Mouse (Mus musculus): ENCODE measurements at regions not wholly inside any gene's neighbourhood (a gene's known extent, or its start where the extent isn't known, plus 50 kb on each side); places are given as distances from the start of the nearest gene placed in this dataset.

DNA sequence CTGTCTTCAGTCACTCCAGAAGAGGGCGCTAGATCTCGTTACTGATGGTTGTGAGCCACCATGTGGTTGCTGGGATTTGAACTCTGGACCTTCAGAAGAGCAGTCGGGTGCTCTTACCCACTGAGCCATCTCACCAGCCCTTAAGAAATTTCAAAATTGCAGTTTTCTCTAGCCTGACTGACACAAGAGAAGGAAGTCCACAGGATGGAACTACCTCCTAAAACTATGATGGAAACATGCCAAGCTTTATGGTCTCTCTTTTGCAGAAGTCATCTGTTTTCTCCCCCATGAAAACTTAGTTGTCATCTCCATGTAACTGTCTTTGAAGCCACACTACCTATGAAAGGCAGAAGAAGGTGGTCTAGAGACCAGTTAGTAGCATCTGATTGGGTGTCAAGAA, 698.2 kb upstream of the Pkdcc start:
- no peak for TF ChIP-seq CTCF (IDR thresholded peaks at IDR 0.05; ENCODE audit: low read depth)
- TF ChIP-seq EP300 (optimal IDR thresholded peaks at IDR 0.05) = no peak

Measured in stomach, postnatal 0 days (tissue).